Mouse (Mus musculus) liver, embryonic 14.5 days (tissue): Measurements from ENCODE around the gene 4933434E20Rik.

Experiments
- CTCF ChIP-seq: IDR thresholded peaks from 2 replicates; pipeline ENCODE4 v1.5.1; 2016; ENCODE audit warnings: antibody characterized with exemption, low read depth, control low read depth
- EP300 ChIP-seq: IDR thresholded peaks from 2 replicates; pipeline ENCODE4 v1.6.1; 2016; ENCODE audit warnings: antibody characterized with exemption, low read depth

GRCm38 (mm10) chr3:90010291-90010690 lies 41.1 kb upstream of the 4933434E20Rik start:
- TF ChIP-seq CTCF (no peak), EP300 (no peak)
